Mouse (Mus musculus) cerebellum, adult 9-10 months (tissue): ENCODE data around the gene Prodh2.

Experiments
- DNase-seq: peaks from one replicate; pipeline ENCODE4 v3.0.0; 2022

Prodh2 gene

GRCm38 (mm10) chr7:30550603-30551002, 57.2 kb downstream of the Prodh2 start:
- peak; percentile 53 for DNase-seq

GRCm38 (mm10) chr7:30551445-30552101, 58.2 kb downstream of the Prodh2 start:
- no peak for DNase-seq

GRCm38 (mm10) chr7:30552102-30553020, 58.9 kb downstream of the Prodh2 start, which contains the start of the genes Hspb6 and Proser3:
Gene Hspb6 (plus strand): TSS chr7:30552178.
Gene Proser3 (minus strand): TSS chr7:30552299.
- peak; percentile 99 for DNase-seq

- DNase-seq, result peak; percentile 84
Measured at GRCm38 (mm10) chr7:30553021-30553589, 59.7 kb downstream of the Prodh2 start.

GRCm38 (mm10) chr7:30553810-30554584, 60.6 kb downstream of the Prodh2 start:
- DNase-seq, result peak; percentile 67

- no peak for DNase-seq
Measured at GRCm38 (mm10) chr7:30556894-30557536, 63.6 kb downstream of the Prodh2 start.

- DNase-seq, result peak; percentile 45
Measured at GRCm38 (mm10) chr7:30557901-30558514, 64.6 kb downstream of the Prodh2 start.

- peak; percentile 54 for DNase-seq
Measured at GRCm38 (mm10) chr7:30558656-30559442, 65.4 kb downstream of the Prodh2 start.

- DNase-seq, result peak; percentile 100
Measured at GRCm38 (mm10) chr7:30559443-30559954, 66.1 kb downstream of the Prodh2 start, which contains the start of gene Lin37. Gene Lin37 (minus strand): TSS chr7:30559838.

- peak; percentile 61 for DNase-seq
Measured at GRCm38 (mm10) chr7:30560296-30560695, 66.9 kb downstream of the Prodh2 start.

- DNase-seq, result no peak
Measured at GRCm38 (mm10) chr7:30562526-30563116, 69.2 kb downstream of the Prodh2 start.
